Mouse (Mus musculus) left cerebral cortex, postnatal 36 days (tissue): ENCODE measurements at regions not wholly inside any gene's neighbourhood (a gene's known extent, or its start where the extent isn't known, plus 50 kb on each side); places are given as distances from the start of the nearest gene placed in this dataset.
A peak's percentile ranks its signal among the peaks of the same experiment; 100 is the strongest.

Experiments used
- DNase-seq, 2 experiments: peaks; one replicate each; pipeline ENCODE4 v3.0.0; 2021 to 2022; ENCODE audit warnings: low spot score in 2 of 2, mixed read lengths in 1 of 2
- intact Hi-C: fragments of 180-260 bp; cut with DNase I; formaldehyde crosslinking; loops from one replicate; pipeline ENCODE4 v1.15.1; 2025

DNA sequence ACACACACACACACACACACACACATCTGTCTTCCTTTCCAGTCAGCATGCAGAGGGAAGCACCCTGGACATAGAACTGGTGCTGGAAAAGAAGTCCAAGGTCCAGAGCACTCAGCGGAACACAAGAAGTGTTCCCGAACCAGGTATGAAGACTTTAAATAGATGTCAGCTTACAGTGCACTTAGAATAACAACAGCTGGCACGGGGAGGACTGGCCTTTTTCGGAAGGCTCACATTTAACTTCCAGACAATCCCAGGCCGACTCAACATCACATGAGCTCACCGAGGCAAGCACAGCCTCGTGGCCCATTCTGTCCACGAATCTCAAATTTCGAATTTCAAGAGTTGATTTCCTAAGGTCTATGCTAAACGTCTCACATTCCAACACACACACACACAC lies 70.9 kb upstream of the Slc25a33 start:
- intact Hi-C loops = no loop called here
- DNase-seq = no peak

DNA sequence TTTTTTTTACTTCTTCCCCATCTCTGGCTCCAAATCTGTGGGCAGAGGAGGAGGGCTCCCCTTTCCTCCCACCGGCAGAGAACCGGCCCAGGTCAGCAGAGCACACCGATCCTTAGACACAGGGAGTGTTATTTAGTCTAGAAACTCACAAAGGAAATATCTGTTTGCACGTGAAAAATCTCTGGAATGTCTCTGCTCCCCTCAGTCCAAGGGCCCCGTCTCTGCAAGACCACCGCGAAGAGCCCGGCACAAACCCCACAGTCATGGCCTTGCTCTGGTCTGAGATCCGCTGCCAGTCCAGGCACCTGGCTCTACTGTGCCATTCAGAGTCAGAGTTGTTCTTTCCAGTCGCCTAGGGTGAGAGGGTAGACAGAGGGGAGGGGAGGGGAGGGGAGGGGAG lies 69.7 kb upstream of the Slc25a33 start:
- intact Hi-C loops = no loop called here

DNA sequence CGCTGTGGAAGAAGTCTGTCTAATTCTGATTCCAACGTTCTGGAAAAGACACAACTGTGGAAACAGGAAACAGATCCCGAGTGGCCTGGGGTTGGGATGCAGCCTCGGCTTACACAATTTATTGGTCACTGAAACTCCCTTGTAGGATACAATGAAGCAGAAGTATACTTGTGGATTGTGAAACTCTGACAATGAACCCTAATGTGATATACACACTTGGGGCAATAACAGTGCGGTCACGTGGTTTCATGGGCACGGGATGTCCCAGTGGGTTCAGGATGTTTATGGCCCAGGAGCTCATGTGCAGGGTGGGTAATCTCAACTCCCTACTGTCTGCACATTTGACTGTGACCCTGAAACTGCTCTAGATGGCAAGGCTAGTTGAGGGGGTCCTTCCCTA lies 68.8 kb upstream of the Slc25a33 start:
- no peak for DNase-seq
- intact Hi-C loops = no loop called here

More for the DNA sequence above, 69.7 kb upstream of the Slc25a33 start:
- DNase-seq = no peak

DNA sequence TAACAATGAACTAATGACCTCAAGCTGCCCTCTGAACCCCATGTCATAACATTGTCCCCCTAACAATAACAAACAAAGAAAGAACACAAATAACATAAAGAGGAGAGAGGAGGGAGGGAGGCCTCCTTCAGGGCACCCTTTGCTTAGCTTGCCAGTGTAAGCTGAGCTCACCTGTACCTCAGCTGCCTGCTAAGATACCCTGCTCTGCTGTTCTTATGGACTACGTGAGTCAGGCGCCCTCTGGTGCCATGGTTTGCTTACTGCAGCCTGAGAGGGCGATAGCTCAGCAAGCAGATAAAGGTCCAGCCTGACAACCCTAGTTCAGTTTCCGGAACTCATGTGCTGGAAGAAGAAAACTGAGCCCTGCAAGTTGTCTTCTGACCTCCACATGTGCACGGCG lies 67.8 kb upstream of the Slc25a33 start:
- intact Hi-C loops = loop anchor here (2.0 kb wide), 1 partner anchor 113 kb away; the partner anchor contains the start of gene Spsb1

DNA sequence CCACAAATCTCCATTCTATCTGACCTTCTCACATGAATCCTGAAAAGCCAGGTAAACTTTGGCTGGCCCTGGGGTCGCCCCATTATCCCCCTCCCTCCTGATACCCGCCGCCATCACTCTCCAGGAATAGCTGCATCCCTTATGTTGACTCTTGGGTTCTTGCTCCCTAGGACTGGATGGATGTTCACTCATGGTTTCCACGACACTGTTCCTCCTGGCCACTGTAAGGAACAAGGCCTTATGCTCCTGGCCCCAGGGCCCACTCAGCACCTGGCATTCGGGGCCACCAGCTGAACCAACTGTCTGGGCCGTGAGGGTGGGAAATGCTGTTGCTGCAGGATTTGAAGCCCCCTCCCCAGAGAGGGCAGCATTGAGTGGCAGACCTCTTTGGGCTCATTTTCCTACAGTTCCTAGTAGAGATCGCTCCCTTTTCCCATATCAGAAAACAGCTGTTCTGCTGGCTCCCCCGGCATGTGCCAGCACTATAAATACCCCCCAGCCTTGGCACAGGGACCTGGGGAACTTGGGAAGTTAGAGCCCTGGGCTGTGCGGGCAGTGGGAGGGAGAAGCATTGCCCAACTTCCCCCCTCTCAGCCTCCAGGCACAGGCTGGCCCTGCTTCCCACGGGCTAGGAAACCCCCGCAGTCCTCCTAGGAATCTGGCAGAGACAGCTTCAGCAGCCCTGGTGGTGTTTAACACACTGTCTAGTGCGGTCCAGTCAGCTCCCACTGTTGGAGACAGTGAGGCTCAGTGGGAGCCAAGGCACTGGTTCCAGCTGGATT lies 66.6 kb upstream of the Slc25a33 start:
- DNase-seq = peak; percentile 87 to 89
- intact Hi-C loops = loop anchor here (2.0 kb wide), 1 partner anchor 114 kb away; the partner anchor contains the start of gene Spsb1

More for the DNA sequence above, 67.8 kb upstream of the Slc25a33 start:
- DNase-seq = no peak

DNA sequence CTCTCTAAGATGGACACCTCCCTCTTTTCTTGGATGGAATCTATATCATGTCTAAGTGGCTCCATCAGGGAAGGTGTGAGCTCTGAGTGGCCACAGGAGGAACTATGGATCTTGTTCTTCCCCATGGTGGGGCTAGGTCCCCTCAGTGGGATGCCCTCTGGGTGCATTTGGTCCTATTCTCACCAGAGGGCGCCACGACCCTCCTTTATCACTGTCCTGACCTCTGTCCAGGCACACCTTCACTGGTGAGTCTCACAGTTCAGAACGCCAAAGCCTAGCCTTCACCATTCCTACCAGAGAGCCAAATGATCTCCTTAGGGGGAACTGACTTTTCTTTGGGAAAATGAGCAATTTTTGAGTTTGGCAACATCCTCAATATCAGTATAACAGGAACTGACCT lies 64.6 kb upstream of the Slc25a33 start:
- intact Hi-C loops = no loop called here
- no peak for DNase-seq

- intact Hi-C loops = no loop called here
- no peak for DNase-seq
Observed at GRCm38 (mm10) chr4:149834646-149835156, 60.6 kb upstream of the Slc25a33 start.

DNA sequence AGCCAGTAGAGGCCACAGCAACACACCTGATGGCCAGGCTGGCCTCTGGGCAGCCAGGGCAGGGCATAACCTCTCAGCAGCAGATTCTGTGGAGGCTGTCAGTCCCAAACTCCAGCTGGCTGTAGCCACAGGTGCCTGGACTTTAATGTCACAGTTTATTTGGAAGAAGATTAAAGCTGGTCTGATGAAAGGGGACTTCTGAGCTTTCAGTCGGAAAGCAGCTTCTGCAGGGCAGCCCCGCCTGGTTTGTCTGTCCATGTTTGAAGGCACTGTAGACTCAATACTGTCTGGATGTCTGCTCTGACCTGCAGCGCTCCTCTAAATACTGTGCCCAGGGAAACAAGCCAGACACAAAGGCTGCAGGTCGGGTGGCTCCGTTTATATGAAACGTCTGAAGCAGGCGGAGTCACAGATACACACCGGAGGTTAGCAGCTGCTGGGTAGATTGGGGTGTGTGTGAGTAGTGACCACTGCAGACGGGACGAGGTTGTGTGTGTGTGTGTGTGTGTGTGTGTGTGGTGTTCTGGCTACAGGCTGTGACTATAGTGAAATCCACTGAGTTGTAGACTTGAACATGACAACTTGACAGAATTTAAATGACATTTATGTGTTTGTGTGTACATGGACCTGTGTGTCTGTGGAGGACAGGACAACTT lies 58.5 kb upstream of the Slc25a33 start:
- no peak for DNase-seq
- intact Hi-C loops = no loop called here

GRCm38 (mm10) chr4:149830551-149831192 lies 56.6 kb upstream of the Slc25a33 start:
- no peak for DNase-seq
- intact Hi-C loops = no loop called here

DNA sequence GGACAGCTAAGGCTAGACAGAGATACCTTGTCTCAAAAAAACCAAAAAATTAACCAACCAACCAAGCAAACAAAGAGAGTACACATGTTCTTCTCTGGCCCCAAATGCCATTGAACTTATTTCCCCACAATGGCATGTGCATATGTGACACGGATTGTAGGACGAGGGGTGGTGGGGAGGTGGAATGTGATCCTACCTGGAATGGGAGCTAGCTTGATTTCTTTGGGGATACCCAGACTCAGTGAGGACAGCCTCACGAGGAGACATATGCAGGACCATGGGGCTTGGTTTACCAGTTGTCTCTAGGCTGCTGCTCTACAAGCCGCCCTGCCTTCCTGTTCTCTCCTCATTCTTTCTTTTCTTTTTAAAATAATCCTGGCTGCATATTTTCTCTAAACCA lies 55.9 kb upstream of the Slc25a33 start:
- DNase-seq = no peak
- intact Hi-C loops = no loop called here

- intact Hi-C loops = no loop called here
- DNase-seq = no peak
Observed at GRCm38 (mm10) chr4:149827784-149828183, 53.7 kb upstream of the Slc25a33 start.
